Mouse (Mus musculus): ENCODE results near the gene Sh3bp5. TPM values are rescaled to one million over a fixed set of nuclear protein-coding genes. Genes with fewer than 3 reads are reported as not detected.

Gene Sh3bp5
- polyA plus RNA-seq, 1 experiment from 2014 or later = 13.8 TPM

GRCm38 (mm10) chr14:31448994-31449393 is 13.1 kb upstream of the Sh3bp5 start:
- Histone ChIP-seq H3K4me2 (no peak overlapping the region), H3K9ac (no peak overlapping the region), H3K36me3 (no peaks in the 10 kb centered on the region), H3K9me3 (replicated peaks) (no peaks in the 10 kb centered on the region), H3K27me3 (replicated peaks) (no peaks in the 10 kb centered on the region), H3K4me3 (no peak overlapping the region), H3K27ac (no peak overlapping the region), H3K4me1 (peaks cover 6% of the 10 kb centered on the region)
- 64% methylated on average over 5 of the region's 5 CpGs for WGBS (ENCODE audit: insufficient replicate concordance)
- ATAC-seq = no peak

- H3K27me3 ChIP-seq (replicated peaks) = no peaks in the 10 kb centered on the region
- no peak overlapping the region for H3K9ac ChIP-seq
- ATAC-seq = no peak
- no peaks in the 10 kb centered on the region for H3K4me1 ChIP-seq
- 64% methylated on average over 6 of the region's 6 CpGs for WGBS (ENCODE audit: insufficient replicate concordance)
- no peak overlapping the region for H3K4me2 ChIP-seq
- H3K36me3 ChIP-seq = no peaks in the 10 kb centered on the region
- H3K27ac ChIP-seq = no peak overlapping the region
- no peak overlapping the region for H3K4me3 ChIP-seq
- no peaks in the 10 kb centered on the region for H3K9me3 ChIP-seq (replicated peaks)
These were observed 7.7 kb upstream of the Sh3bp5 start for GRCm38 (mm10) chr14:31443616-31444015.

DNA sequence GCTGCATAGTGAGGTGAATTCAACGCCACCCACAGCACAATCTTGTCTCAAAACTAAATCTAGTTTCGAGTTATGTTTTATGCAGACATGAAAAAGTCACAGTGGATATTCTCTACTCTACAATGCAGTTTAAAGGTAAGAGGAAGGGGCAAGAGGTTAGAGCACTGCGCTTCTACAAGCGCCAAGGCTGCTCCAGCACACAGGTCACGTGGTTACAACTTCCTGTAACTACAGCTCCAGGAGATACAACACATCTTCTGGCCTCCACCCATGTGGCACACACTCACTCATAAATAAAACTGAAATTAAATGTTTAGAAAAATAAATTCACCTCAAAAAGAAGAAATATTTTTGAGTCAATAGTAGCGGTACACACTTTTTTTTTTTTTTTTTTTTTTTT is 4.8 kb upstream of the Sh3bp5 start:
- 56% methylated on average over 6 of the region's 6 CpGs for WGBS (ENCODE audit: insufficient replicate concordance)
- no peak overlapping the region for H3K27ac ChIP-seq
- no peak overlapping the region for H3K4me3 ChIP-seq
- no peak overlapping the region for H3K9ac ChIP-seq
- no peak overlapping the region for H3K4me2 ChIP-seq
- H3K9me3 ChIP-seq (replicated peaks) = no peaks in the 10 kb centered on the region
- no peak for ATAC-seq
- H3K4me1 ChIP-seq = peaks cover 16% of the 10 kb centered on the region
- H3K27me3 ChIP-seq (replicated peaks) = peaks cover 17% of the 10 kb centered on the region
- no peaks in the 10 kb centered on the region for H3K36me3 ChIP-seq

DNA sequence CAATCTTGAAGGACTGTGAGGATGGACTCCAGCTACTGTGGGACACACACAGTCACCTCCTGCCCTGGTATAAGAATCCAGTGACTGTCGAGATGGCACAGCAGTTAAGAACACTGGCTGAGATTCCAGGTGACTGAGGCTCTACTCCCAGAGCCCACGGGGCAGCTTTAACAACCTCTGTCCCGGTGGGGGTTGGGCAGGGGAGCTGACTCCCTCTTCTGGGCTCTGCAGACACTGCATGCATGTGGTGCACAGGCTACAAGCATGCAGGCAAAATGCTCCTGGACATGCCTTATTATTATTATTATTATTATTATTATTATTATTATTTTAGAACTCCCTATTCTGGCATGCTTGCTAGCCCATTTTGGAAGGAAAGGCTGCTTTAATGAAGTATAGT is 4.4 kb upstream of the Sh3bp5 start:
- no peak for ATAC-seq
- Histone ChIP-seq H3K9me3 (replicated peaks) (no peaks in the 10 kb centered on the region), H3K9ac (no peak overlapping the region), H3K36me3 (no peaks in the 10 kb centered on the region), H3K4me1 (peaks cover 21% of the 10 kb centered on the region), H3K4me3 (no peak overlapping the region), H3K4me2 (no peak overlapping the region), H3K27me3 (replicated peaks) (peaks cover 22% of the 10 kb centered on the region), H3K27ac (no peak overlapping the region)
- WGBS (ENCODE audit: insufficient replicate concordance) = 28% methylated on average over 3 of the region's 3 CpGs

DNA sequence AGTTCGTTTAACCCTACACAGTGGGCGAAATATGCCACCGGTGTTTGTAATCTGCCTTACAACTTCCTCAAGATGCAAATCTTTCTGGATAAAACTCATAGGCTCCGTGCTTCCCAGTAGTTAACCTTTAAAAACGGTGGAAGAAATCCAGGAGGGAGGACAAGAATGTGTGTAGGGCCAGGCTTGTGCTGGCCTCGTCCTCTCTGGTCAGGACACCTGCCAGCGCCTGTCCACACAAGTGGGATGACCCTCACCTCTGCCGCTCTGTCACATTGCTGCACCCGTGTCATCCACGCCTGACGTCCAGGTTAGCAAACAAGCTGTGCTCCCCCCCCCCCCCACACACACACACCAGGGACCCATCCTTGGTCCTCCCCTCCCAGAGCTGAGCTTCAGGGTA is 3.4 kb upstream of the Sh3bp5 start:
- Histone ChIP-seq H3K9ac (no peak overlapping the region), H3K4me3 (no peak overlapping the region), H3K27me3 (replicated peaks) (peaks cover 31% of the 10 kb centered on the region), H3K4me2 (no peak overlapping the region), H3K27ac (no peak overlapping the region), H3K36me3 (no peaks in the 10 kb centered on the region), H3K9me3 (replicated peaks) (no peaks in the 10 kb centered on the region), H3K4me1 (peaks cover 24% of the 10 kb centered on the region)
- 72% methylated on average over 11 of the region's 11 CpGs for WGBS (ENCODE audit: insufficient replicate concordance)
- ATAC-seq = no peak

GRCm38 (mm10) chr14:31437826-31438529 is 2.1 kb upstream of the Sh3bp5 start:
- no peak for ATAC-seq
- Histone ChIP-seq H3K4me3 (no peak overlapping the region), H3K27ac (no peak overlapping the region), H3K9me3 (replicated peaks) (no peaks in the 10 kb centered on the region), H3K4me1 (peaks cover 29% of the 10 kb centered on the region), H3K9ac (no peak overlapping the region), H3K36me3 (no peaks in the 10 kb centered on the region), H3K4me2 (no peak overlapping the region), H3K27me3 (replicated peaks) (peaks cover 43% of the 10 kb centered on the region)
- 57% methylated on average over 8 of the region's 8 CpGs for WGBS (ENCODE audit: insufficient replicate concordance)

DNA sequence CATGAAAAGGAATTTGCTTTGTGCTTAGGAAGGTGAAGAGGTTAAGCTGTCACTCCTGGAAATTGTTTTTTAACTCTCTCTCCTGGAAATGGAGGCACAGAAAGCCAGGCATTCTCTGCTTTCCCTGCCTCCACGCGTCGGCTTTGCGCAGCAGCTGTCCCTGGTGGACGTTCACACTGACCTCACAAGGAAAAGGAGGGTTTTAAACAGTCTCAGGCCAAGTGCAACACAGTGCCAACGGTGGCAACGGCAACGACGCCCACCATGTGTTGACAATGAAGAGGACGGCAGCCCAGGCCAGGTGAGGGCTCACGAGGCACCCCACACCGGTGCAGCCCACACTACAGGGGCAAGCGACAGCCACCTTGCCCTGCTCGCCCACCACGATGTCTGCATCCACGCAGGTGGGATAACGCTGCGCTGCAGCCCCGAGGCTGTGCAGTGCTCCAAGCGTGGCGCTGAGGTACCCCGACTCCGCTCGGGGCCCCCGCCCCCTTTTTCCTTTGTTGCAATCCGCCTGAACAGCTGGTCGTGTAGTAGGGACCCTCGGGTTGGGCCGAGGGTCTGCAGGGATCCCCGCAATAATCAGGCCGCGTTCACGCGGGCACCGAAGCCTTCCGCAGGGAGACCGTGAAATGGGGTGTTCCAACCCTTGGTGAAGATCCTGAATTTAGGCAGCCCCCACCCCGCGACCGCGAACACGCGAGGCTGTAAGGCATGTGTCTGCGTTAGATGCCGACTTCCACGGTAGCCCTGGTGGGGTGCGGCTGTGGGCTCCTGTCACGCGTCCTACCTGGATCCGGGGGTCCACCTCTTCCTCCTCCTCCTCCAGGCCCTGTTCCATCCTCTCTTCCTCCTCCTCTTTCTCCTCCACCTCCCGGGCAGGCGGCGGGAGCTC is 611 bp downstream of the Sh3bp5 start:
- ATAC-seq = peak; percentile 16; the same call in 1 of the 2 replicates
- Histone ChIP-seq H3K4me3 (peak overlapping the region; percentile 68), H3K4me1 (peaks cover 47% of the 10 kb centered on the region), H3K27me3 (replicated peaks) (peaks cover 47% of the 10 kb centered on the region), H3K27ac (peak overlapping the region; percentile 59), H3K4me2 (peak overlapping the region; percentile 93), H3K36me3 (no peaks in the 10 kb centered on the region), H3K9me3 (replicated peaks) (no peaks in the 10 kb centered on the region), H3K9ac (peak overlapping the region; percentile 71)
- 6% methylated on average over 53 of the region's 53 CpGs for WGBS (ENCODE audit: insufficient replicate concordance)

DNA sequence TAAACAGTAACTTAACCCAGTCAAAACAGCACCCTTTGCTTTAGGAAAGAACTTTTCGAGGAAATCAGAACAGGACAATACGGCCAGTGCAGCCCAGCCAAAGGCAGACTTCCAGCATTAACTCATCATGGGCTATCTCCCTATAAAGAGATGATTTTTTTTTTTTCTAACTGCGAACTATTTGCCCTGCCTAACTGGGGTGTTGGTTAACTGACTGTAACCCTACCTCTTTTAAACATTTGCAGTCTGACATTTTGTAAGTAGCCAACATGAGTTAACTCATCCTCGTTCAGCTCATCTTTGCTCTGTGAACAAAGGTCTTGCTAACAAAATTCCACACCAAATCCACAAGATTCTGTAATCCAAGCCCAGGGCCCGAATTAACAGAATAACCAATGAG is 1.5 kb downstream of the Sh3bp5 start:
- ATAC-seq = no peak
- peaks cover 47% of the 10 kb centered on the region for H3K27me3 ChIP-seq (replicated peaks)
- WGBS (ENCODE audit: insufficient replicate concordance) = 52% methylated on average over 5 of the region's 5 CpGs
- peak overlapping the region; percentile 66 for H3K27ac ChIP-seq
- H3K4me1 ChIP-seq = peaks cover 47% of the 10 kb centered on the region
- H3K4me3 ChIP-seq = 0 out of 2 replicates have a peak overlapping the region, but pooled peaks have one; percentile 68
- no peaks in the 10 kb centered on the region for H3K36me3 ChIP-seq
- H3K4me2 ChIP-seq = peak overlapping the region; percentile 93
- no peak overlapping the region for H3K9ac ChIP-seq
- no peaks in the 10 kb centered on the region for H3K9me3 ChIP-seq (replicated peaks)

GRCm38 (mm10) chr14:31433851-31434360 is 2.0 kb downstream of the Sh3bp5 start:
- Histone ChIP-seq H3K9me3 (replicated peaks) (no peaks in the 10 kb centered on the region), H3K27ac (peak overlapping the region; percentile 66), H3K36me3 (no peaks in the 10 kb centered on the region), H3K4me3 (0 out of 2 replicates have a peak overlapping the region, but pooled peaks have one; percentile 68), H3K4me2 (peak overlapping the region; percentile 93), H3K4me1 (peaks cover 51% of the 10 kb centered on the region), H3K9ac (no peak overlapping the region), H3K27me3 (replicated peaks) (peaks cover 47% of the 10 kb centered on the region)
- WGBS (ENCODE audit: insufficient replicate concordance) = 57% methylated on average over 7 of the region's 7 CpGs
- ATAC-seq = 0 out of 2 replicates have a peak, but pooled peaks have one; percentile 18

DNA sequence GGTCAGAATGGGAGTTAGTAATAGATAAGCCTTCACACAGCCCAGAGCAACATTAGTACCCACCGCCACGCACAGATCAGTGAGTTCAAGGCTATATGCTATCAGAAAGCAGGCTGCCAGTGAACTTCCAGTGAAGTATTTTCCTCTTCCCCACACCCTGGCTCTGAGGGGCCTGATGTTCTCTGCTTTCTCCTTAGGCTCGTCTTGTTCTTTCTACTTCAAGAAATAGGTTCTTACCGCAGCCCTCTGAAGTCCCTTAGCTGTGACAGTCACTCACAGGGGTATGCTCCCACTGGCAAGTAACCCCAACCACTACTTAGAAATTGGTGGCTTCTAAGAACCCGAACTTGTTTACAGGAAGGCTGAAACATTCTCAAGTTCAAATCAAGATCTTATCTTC is 2.8 kb downstream of the Sh3bp5 start:
- no peak overlapping the region for H3K9ac ChIP-seq
- H3K27me3 ChIP-seq (replicated peaks) = peaks cover 47% of the 10 kb centered on the region
- H3K4me1 ChIP-seq = peaks cover 58% of the 10 kb centered on the region

GRCm38 (mm10) chr14:31432424-31432823 is 3.5 kb downstream of the Sh3bp5 start:
- Histone ChIP-seq H3K36me3 (0 out of 2 replicates have a peak, but pooled peaks cover 4% of the 10 kb centered on the region), H3K27me3 (replicated peaks) (peaks cover 47% of the 10 kb centered on the region), H3K4me3 (peak overlapping the region; percentile 32), H3K4me2 (peak overlapping the region; percentile 93), H3K9ac (0 out of 2 replicates have a peak overlapping the region, but pooled peaks have one; percentile 39), H3K9me3 (replicated peaks) (no peaks in the 10 kb centered on the region), H3K4me1 (peaks cover 58% of the 10 kb centered on the region), H3K27ac (peak overlapping the region; percentile 37; the same call in 1 of the 2 replicates)
- WGBS (ENCODE audit: insufficient replicate concordance) = 22% methylated on average over 4 of the region's 4 CpGs
- ATAC-seq = no peak

More for the DNA sequence above, 2.8 kb downstream of the Sh3bp5 start:
- Histone ChIP-seq H3K4me2 (peak overlapping the region; percentile 93), H3K36me3 (no peaks in the 10 kb centered on the region), H3K27ac (peak overlapping the region; percentile 66; the same call in 1 of the 2 replicates), H3K9me3 (replicated peaks) (no peaks in the 10 kb centered on the region), H3K4me3 (no peak overlapping the region)
- ATAC-seq = no peak
- WGBS (ENCODE audit: insufficient replicate concordance) = 28% methylated on average over 5 of the region's 5 CpGs
